Mouse (Mus musculus) intestine, embryonic 16.5 days (tissue): ENCODE measurements around the gene Tecpr2. TPM values are rescaled to one million over a fixed set of nuclear protein-coding genes. Genes with fewer than 3 reads are reported as not detected.

ENCODE experiments used
- ATAC-seq: fragments of 200-750 bp; cut with Nextera tagmentation; 2 replicates; pipeline ENCODE4 v1.8.0; 2017; ENCODE audit warnings: moderate TSS enrichment, moderate library complexity
- H3K27ac ChIP-seq: fragments of 300-500 bp; sonication (generic); 2 replicates; pipeline ENCODE4 v1.5.1; 2014; ENCODE audit warnings: mild to moderate bottlenecking, low read length
- H3K27me3 ChIP-seq: fragments of 300-500 bp; sonication (generic); replicated peaks from 2 replicates; pipeline ENCODE4 v1.6.1; 2014; ENCODE audit warnings: low read length, control low read depth, mixed read lengths; ENCODE audit not compliant: control insufficient read depth, insufficient read depth
- H3K36me3 ChIP-seq: fragments of 300-500 bp; sonication (generic); 2 replicates; pipeline ENCODE4 v1.6.1; 2014; ENCODE audit warnings: low read length, control low read depth; ENCODE audit not compliant: control insufficient read depth, insufficient read depth
- H3K4me1 ChIP-seq: fragments of 300-500 bp; sonication (generic); 2 replicates; pipeline ENCODE4 v1.6.1; 2014; ENCODE audit warnings: low read length, control low read depth, mixed read lengths; ENCODE audit not compliant: control insufficient read depth, insufficient read depth
- H3K4me2 ChIP-seq: fragments of 300-500 bp; sonication (generic); 2 replicates; pipeline ENCODE4 v1.6.1; 2014; ENCODE audit warnings: low read depth, low read length, control low read depth
- H3K4me3 ChIP-seq: fragments of 300-500 bp; sonication (generic); 2 replicates; pipeline ENCODE4 v1.5.1; 2014; ENCODE audit warnings: mild to moderate bottlenecking, low read length
- H3K9ac ChIP-seq: fragments of 300-500 bp; sonication (generic); 2 replicates; pipeline ENCODE4 v1.6.1; 2014; ENCODE audit warnings: low read depth, low read length
- H3K9me3 ChIP-seq: fragments of 300-500 bp; sonication (generic); 2 replicates; pipeline ENCODE4 v1.6.1; 2016; ENCODE audit warnings: low read length, control low read depth; ENCODE audit not compliant: control insufficient read depth
- WGBS: fragments of 180-500 bp; shearing (Covaris S2); extraction: QIAGEN DNeasy Blood & Tissue Kit; methylation state at CpG from one replicate; pipeline ENCODE4 v1.1.7; 2014; 5-methylcytosine and 5-hydroxymethylcytosine counted together
- polyA plus RNA-seq: library from polyadenylated mRNA; unstranded; fragments of >200 nt; fragmentation: Nextera tagmentation; extraction: Ambion mirVana; gene quantifications from 2 replicates; pipeline ENCODE4 v1.2.1, GENCODE M21; 2015

Gene Tecpr2
- polyA plus RNA-seq, 1 experiment from 2014 or later = 2.2 TPM

DNA sequence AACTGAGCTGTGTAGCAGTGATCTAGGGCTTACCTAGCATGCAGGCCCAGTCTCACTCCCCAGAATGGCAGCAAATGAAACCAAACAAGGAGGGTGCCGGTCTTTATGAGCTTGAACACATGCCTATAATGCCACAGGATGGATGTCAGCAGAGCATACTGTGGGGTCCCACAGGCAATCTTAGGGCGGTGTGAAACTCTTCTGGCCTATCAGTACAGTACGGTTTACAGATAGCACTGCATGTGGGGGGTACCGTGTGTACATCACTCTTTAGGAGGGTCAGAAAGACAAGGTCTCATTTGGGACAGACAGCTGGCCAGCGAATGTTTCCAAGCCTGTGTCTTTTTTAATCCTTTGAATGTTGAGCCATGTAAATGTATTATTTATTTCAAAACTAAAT lies 82.9 kb downstream of the Tecpr2 start:
- WGBS = 90% methylated on average over 5 of the region's 5 CpGs
- H3K36me3 ChIP-seq = peaks cover 41% of the 10 kb centered on the region
- H3K9me3 ChIP-seq = no peaks in the 10 kb centered on the region
- H3K27me3 ChIP-seq = no peaks in the 10 kb centered on the region
- peaks cover 9% of the 10 kb centered on the region; the same call in 1 of the 2 replicates for H3K4me1 ChIP-seq
- no peak overlapping the region for H3K4me2 ChIP-seq
- no peak overlapping the region for H3K27ac ChIP-seq
- no peak for ATAC-seq
- H3K9ac ChIP-seq = no peak overlapping the region
- H3K4me3 ChIP-seq = no peak overlapping the region

DNA sequence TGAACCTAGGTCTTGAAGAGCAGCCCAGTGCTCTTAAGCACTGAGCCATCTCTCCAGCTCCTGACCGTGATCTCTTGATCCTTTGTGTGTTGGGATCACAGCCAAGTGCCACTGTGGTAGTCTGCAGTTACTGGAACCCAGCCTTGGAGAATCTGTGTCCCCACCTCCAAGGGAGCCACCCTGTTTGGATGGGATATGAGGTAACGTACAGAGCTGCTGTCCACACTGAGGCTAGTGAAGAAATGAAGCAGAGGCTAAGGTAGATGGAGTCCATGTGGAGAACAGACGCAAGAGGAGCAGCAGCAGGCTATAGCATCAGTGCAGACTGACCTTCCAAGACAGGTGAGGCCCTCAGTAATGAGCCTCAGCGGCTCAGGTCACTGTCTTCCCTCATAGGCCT lies 84.8 kb downstream of the Tecpr2 start:
- Histone ChIP-seq H3K4me1 (peaks cover 19% of the 10 kb centered on the region), H3K9ac (0 out of 2 replicates have a peak overlapping the region, but pooled peaks have one; percentile 11), H3K4me3 (no peak overlapping the region), H3K36me3 (peaks cover 32% of the 10 kb centered on the region), H3K27ac (no peak overlapping the region), H3K9me3 (no peaks in the 10 kb centered on the region), H3K27me3 (no peaks in the 10 kb centered on the region), H3K4me2 (no peak overlapping the region)
- WGBS = 86% methylated on average over 4 of the region's 4 CpGs
- ATAC-seq = no peak

DNA sequence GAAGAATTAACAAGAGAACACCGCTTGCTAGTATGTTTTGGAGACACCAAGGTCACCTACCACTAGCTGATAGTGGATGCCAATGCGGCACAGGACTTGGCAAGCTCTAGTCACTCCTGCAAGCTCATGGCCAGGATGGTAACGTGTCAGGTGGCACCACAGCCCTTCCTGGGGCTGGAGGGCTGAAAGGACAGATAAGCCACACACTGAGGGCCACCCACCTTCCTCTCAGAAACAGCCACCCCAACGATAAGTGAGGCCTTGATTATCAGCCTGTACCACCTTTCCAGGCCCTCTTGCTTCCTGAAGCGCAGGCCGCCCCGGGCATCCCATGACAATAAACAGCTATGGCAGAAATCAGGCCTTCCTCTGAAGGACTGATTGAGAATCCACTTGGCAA lies 85.2 kb downstream of the Tecpr2 start:
- no peak overlapping the region for H3K27ac ChIP-seq
- WGBS = 91% methylated on average over 7 of the region's 7 CpGs
- 0 out of 2 replicates have a peak, but pooled peaks have one; percentile 4 for ATAC-seq

DNA sequence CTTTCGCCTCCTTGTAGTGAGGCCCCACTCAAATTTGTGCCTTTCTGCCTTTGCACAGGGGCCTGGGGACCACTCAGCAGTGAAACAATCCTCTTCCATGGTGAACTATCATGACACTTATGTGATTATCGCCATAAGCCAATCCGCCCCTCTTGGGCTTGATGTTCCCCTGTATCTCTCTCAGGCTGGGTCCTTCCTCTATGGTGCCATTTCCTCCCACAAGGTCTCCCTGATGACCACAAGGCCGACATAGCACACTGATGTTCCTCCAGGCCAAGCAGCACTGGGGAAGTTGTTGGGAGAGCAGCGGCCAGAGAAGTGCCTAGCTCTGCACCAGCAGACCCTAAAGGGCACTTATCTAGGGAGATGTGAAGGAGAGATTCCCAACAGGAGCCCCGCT lies 85.7 kb downstream of the Tecpr2 start:
- Histone ChIP-seq H3K4me1 (peaks cover 22% of the 10 kb centered on the region), H3K9ac (no peak overlapping the region), H3K9me3 (no peaks in the 10 kb centered on the region), H3K27me3 (no peaks in the 10 kb centered on the region), H3K4me3 (no peak overlapping the region), H3K36me3 (peaks cover 30% of the 10 kb centered on the region), H3K4me2 (no peak overlapping the region), H3K27ac (no peak overlapping the region)
- ATAC-seq = no peak
- 88% methylated on average over 6 of the region's 6 CpGs for WGBS

More for the DNA sequence above, 85.2 kb downstream of the Tecpr2 start:
- Histone ChIP-seq H3K9me3 (no peaks in the 10 kb centered on the region), H3K27me3 (no peaks in the 10 kb centered on the region), H3K36me3 (peaks cover 30% of the 10 kb centered on the region), H3K4me1 (peaks cover 21% of the 10 kb centered on the region), H3K4me2 (no peak overlapping the region), H3K9ac (0 out of 2 replicates have a peak overlapping the region, but pooled peaks have one; percentile 11), H3K4me3 (no peak overlapping the region)

DNA sequence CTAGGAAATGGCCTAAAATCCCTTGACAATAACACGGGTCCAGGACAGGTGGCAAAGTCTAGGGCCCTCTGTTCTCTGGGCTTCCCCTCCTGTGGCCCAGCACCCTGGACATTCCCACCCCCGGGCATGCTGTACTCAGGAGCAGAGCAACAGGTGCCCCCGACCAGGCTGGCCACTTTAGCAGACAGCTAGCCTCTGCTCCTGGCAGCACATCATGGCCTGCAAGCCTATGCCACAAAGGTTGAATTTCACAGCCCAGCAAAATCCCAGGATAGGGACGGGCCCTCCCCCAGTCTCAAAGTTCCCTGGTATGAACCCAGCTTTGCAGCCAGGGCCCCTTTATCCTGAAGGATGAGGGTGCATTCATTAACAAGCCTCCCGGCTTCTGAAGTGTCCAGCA lies 86.3 kb downstream of the Tecpr2 start:
- peaks cover 26% of the 10 kb centered on the region for H3K4me1 ChIP-seq
- no peak overlapping the region for H3K4me3 ChIP-seq
- no peaks in the 10 kb centered on the region for H3K27me3 ChIP-seq
- no peaks in the 10 kb centered on the region for H3K9me3 ChIP-seq
- 0 out of 2 replicates have a peak overlapping the region, but pooled peaks have one; percentile 27 for H3K9ac ChIP-seq
- H3K27ac ChIP-seq = no peak overlapping the region
- no peak for ATAC-seq
- 0 out of 2 replicates have a peak overlapping the region, but pooled peaks have one; percentile 6 for H3K4me2 ChIP-seq
- whole genome bisulfite sequencing = 87% methylated on average over 5 of the region's 5 CpGs
- H3K36me3 ChIP-seq = peaks cover 30% of the 10 kb centered on the region

DNA sequence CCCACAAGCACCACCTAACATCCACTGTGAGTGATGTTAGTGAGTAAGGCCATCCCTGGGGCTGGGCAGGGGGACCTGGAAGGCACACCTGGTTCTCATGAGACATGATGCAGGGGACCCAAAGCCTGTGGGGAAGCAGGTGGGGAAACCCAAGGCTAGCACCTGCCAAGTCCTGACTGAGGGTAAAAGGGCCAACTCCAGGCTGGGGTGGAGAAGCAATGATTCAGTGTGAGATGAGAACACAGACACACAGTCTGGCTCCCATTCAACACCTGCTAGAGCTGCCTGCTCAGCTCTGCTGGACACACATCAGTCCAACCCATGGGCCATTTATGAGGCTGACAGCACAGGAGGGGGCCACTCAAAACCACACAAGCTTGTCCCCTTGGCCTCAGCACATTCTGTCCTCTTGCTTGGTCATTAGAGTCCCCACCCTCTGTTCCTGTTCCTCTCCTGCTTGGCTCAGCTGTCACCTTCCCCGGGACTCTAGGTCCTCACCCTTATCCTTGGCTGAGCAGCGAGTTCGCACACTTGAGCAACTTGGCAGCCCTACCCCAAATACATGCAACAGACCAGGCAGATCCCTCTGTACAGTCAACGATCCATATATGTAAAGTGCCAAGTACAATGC lies 86.9 kb downstream of the Tecpr2 start:
- 91% methylated on average over 4 of the region's 4 CpGs for WGBS
- Histone ChIP-seq H3K27ac (no peak overlapping the region), H3K9me3 (no peaks in the 10 kb centered on the region), H3K9ac (0 out of 2 replicates have a peak overlapping the region, but pooled peaks have one; percentile 27), H3K4me3 (no peak overlapping the region), H3K4me1 (peaks cover 27% of the 10 kb centered on the region), H3K27me3 (no peaks in the 10 kb centered on the region), H3K36me3 (peaks cover 30% of the 10 kb centered on the region), H3K4me2 (0 out of 2 replicates have a peak overlapping the region, but pooled peaks have one; percentile 6)
- no peak for ATAC-seq

DNA sequence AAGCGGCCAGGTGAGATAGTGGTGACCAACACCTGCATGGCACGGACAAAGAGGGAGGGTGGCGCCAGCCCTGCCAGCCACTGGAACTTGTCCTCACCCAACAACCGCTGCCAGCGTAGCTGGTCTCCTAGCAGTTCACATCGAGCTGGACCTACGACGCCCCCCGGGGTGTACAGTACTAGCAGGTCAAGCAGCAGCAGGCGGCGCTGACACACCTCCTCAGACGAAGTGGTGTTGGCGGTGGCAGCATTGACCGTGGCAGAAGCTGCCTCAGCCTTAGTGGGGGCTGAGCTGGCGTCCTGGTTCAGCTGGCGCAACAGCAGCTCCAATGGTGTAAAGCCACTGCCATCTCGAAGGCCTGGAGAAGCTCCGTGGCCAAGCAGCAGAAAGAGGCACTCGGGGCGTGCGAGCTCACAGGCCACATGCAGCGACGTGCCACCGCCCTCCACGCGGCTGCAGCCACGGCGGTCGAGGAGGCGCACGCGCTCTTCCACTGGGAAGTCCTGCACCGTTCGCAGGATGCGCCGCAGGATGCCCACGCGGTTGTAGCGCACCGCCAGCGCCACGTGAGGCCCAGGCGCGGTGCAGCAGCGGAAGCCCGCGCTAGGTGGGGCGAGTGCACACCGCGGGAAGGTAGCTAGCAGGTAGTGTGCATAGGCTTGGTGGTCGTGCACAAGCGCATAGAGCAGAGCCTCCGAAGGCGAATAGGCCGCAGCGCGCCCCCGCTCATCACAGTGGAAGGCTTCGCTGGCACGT lies 87.7 kb downstream of the Tecpr2 start:
- peaks cover 30% of the 10 kb centered on the region for H3K36me3 ChIP-seq
- H3K4me3 ChIP-seq = no peak overlapping the region
- WGBS = 91% methylated on average over 60 of the region's 60 CpGs
- no peak overlapping the region for H3K27ac ChIP-seq
- H3K4me1 ChIP-seq = peaks cover 27% of the 10 kb centered on the region
- no peaks in the 10 kb centered on the region for H3K27me3 ChIP-seq
- no peaks in the 10 kb centered on the region for H3K9me3 ChIP-seq
- H3K4me2 ChIP-seq = no peak overlapping the region
- H3K9ac ChIP-seq = no peak overlapping the region
- no peak for ATAC-seq

DNA sequence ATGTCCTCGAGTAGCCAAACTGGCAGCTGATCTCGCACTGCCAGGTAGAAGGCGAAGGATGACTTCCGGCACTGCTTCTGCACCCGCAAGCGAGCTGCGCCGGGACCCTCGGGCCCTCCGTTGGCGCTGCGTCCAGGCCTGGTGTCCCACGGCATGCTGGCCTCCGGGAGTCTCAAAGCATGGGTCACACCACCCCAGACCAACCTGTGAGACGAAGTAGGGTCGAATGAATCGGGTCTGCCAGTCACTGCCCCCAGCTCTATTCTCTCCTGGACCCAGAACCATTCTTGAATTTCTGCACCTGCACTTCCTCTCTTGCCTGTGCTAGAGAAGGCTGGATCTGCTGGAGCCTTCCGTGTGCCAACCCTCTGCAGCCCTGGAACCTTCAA lies 88.3 kb downstream of the Tecpr2 start:
- Histone ChIP-seq H3K9me3 (no peaks in the 10 kb centered on the region), H3K4me2 (peak overlapping the region; percentile 95), H3K4me1 (peaks cover 27% of the 10 kb centered on the region), H3K27me3 (no peaks in the 10 kb centered on the region), H3K9ac (peak overlapping the region; percentile 89; the same call in 1 of the 2 replicates), H3K4me3 (peak overlapping the region; percentile 81), H3K36me3 (peaks cover 30% of the 10 kb centered on the region), H3K27ac (no peak overlapping the region)
- 91% methylated on average over 18 of the region's 18 CpGs for WGBS
- ATAC-seq = no peak

DNA sequence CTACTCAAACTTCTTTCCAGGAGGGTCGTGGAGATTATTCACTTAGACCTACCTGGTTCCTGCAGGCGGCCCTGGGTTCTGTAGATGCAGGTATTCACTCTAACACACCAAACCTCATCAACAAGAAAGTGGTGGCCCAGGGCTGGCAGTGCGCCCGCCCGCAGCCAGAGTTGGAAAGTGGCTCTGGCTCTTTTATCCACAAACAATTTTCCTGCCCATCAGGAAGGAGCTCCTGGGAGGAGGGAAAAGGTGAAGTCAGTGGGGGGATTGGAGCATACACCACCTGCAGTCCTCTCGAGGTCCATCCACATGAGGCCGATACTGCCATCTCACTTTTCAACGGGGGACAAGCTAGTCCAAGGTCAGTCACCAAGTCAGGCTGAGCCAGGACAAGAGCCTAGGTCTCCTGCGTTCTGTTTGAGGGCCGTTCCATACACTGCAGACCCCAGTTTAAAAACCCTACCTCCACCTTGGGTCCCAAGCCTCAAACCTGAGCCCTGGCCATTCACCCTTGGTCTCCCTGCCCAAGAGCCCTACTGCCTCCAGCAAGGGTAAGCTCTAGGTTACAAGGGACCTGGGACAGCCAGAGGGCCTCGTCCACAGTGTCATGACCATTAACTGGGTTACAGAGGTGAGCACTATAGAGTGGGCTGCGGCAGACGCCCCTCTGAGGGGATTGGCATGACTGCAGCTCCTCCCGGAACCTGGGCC lies 89.0 kb downstream of the Tecpr2 start:
- H3K27me3 ChIP-seq = no peaks in the 10 kb centered on the region
- peak overlapping the region; percentile 95 for H3K4me2 ChIP-seq
- H3K36me3 ChIP-seq = peaks cover 25% of the 10 kb centered on the region
- H3K4me3 ChIP-seq = peak overlapping the region; percentile 81
- H3K9ac ChIP-seq = peak overlapping the region; percentile 89
- 39% methylated on average over 14 of the region's 14 CpGs for WGBS
- peak overlapping the region; percentile 74 for H3K27ac ChIP-seq
- H3K9me3 ChIP-seq = no peaks in the 10 kb centered on the region
- peaks cover 26% of the 10 kb centered on the region for H3K4me1 ChIP-seq
- no peak for ATAC-seq
